Mouse (Mus musculus): ENCODE measurements around the gene Tns3. TPM values are rescaled to one million over a fixed set of nuclear protein-coding genes. Genes with fewer than 3 reads are reported as not detected.

Gene Tns3
- polyA plus RNA-seq, 1 experiment, result 22.3 TPM

- no peak for DNase-seq (ENCODE audit: low spot score)
These were observed 225.3 kb downstream of the Tns3 start for GRCm38 (mm10) chr11:8439035-8439434.

GRCm38 (mm10) chr11:8438269-8438668 lies 226.1 kb downstream of the Tns3 start:
- DNase-seq (ENCODE audit: low spot score), result no peak

DNA sequence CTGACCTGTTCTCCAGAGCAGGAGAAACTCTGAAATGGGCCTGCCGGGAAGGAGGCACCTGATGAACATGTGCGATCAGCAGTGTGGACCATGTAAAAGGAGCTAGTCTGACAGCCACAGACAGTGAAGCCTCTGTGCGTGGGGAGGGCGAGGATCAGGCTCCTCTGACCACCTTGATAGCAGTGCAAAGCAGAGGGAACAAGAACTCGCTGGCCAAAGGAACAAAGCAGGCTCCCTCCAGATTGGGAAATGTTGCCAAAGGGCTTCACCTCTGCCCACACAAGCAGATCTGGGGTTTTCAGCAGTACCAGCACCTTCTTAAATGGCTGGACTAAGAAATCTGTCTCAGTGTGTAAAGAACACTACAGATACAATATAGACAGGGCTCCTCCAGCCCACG lies 229.2 kb downstream of the Tns3 start:
- DNase-seq (ENCODE audit: low spot score), result no peak

GRCm38 (mm10) chr11:8434366-8434765 lies 230.0 kb downstream of the Tns3 start:
- no peak for DNase-seq (ENCODE audit: low spot score)

GRCm38 (mm10) chr11:8433443-8433842 lies 230.9 kb downstream of the Tns3 start:
- no peak for DNase-seq (ENCODE audit: low spot score)

- DNase-seq (ENCODE audit: low spot score), result no peak
These were observed 231.4 kb downstream of the Tns3 start for GRCm38 (mm10) chr11:8432941-8433340.

GRCm38 (mm10) chr11:8427660-8428059 lies 236.7 kb downstream of the Tns3 start:
- DNase-seq (ENCODE audit: low spot score), result no peak

DNA sequence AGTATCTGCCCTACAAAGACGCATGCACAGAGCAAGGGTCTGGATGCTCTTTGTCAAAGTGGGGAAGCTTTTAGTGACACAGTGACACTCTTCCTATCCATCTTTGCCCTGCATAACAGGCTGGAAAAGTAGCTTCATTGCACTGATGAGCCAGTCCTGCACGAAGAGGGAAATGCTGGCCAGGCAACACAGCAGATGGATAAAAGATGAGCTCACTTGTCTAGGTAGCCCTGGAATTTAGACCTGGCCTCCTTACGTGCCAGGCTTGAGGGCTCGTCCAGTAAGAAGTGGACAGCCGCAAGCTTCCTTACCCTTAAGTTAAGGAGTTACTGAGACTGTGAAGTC lies 239.1 kb downstream of the Tns3 start:
- DNase-seq (ENCODE audit: low spot score), result no peak

DNA sequence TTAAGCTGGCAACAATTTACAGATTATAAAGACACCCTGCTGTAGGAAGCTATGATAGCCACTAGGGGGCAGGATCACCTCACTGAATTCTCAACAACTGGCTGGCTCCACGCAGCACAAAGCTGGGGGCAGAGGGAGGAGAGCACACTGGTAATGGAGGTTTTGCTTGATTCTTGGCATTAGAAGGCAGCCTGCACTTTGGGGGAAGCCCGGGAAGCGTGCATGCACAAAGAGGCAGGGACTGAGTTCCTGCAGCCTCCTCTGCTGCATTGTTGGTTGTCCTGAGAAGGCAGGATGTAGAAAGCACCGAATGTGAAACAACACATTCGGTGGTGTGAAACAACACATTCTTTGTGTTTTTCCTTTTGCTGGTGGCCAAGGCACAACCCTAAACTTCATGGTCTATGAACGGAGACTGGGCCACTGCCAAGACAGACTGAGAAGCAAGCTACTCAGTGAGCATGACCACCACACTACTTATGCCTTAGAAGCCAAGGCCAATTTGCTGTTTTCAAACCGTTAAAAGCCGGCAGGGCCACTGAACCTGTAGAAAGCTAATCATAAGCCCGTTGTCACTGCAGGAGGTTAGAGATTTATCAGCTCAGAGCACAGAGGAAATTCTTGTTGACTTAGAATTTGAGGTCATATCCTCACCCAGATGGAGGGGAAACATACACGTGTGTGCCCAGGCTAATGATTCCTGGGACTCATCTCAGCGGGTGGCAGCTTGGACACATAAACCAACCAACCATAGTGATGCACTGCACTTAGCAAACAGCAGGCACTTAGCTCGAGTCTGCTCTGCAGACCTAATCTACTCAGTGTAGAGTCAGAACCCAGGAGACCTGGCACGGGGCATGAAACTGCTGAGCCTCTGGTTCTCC lies 239.8 kb downstream of the Tns3 start:
- DNase-seq (ENCODE audit: low spot score), result no peak

- peak; percentile 48 for DNase-seq (ENCODE audit: low spot score)
These were observed 259.0 kb downstream of the Tns3 start for GRCm38 (mm10) chr11:8405225-8405899.

GRCm38 (mm10) chr11:8401328-8401727 lies 263.0 kb downstream of the Tns3 start:
- no peak for DNase-seq (ENCODE audit: low spot score)

DNA sequence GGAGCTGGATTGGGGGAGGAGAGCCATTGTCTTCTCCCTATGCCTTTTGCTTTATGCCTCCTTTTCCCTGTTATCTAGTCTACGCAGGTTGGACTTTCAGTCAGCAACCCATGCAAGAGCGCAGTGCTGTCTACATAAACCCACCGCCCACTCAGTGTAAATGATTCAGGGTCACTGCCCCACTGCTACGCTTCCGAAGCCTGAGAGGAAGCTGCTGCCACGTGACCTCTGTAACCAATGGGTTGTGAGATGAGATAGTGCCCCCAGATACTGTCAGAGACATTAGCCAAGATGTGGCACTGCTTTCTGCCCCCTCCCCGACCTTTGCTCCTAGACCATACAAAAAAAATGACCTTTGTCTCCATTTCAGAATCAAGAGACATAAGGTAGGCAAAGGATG lies 268.0 kb downstream of the Tns3 start:
- no peak for DNase-seq (ENCODE audit: low spot score)

DNA sequence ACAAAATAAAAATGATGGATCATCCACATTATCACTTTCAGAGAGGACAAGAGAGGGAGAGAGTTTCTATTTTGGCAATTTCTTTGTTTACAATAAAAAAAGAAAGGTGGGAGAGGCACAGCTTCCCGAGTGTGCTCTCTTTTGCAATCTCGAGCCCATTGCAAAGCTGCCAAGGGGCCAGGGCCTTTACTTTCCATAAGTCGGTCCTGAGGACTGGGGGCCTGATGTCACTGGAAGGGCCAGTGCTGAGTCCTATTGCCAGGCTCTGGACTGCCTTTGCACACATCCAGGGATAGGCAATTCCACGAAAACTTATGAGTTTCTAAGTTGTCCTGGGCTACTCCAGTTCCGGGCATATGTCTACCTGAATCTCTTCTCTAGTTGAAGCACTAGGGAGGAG lies 272.8 kb downstream of the Tns3 start:
- no peak for DNase-seq (ENCODE audit: low spot score)

- DNase-seq (ENCODE audit: low spot score), result no peak
These were observed 278.4 kb downstream of the Tns3 start for GRCm38 (mm10) chr11:8385891-8386405.

Data from urinary bladder, adult 2 months (tissue).